Mouse (Mus musculus) left cerebral cortex, postnatal 25 days (tissue): ENCODE measurements around the gene Cntnap3. TPM values are rescaled to one million over a fixed set of nuclear protein-coding genes. Genes with fewer than 3 reads are reported as not detected.
"Not testable (repeated sequence)": the region's sequence is repeated elsewhere in the genome, so short reads cannot be mapped to it uniquely, and the experiment has no call there.

Experiments
- DNase-seq, 2 experiments: peaks; one replicate each; pipeline ENCODE4 v3.0.0; 2022; ENCODE audit warnings: low spot score in 2 of 2, mixed read lengths in 1 of 2
- intact Hi-C: fragments of 180-260 bp; cut with DNase I; formaldehyde crosslinking; loops from one replicate; pipeline ENCODE4 v1.15.1; 2025
- total RNA-seq, 2 experiments: library from RNA; stranded (reverse); gene quantifications; 2 replicates each; pipeline ENCODE4 v1.2.3; 2021

The Cntnap3 gene
- total RNA-seq, result 1 to 10 TPM; 5.0 to 7.7 TPM

DNA sequence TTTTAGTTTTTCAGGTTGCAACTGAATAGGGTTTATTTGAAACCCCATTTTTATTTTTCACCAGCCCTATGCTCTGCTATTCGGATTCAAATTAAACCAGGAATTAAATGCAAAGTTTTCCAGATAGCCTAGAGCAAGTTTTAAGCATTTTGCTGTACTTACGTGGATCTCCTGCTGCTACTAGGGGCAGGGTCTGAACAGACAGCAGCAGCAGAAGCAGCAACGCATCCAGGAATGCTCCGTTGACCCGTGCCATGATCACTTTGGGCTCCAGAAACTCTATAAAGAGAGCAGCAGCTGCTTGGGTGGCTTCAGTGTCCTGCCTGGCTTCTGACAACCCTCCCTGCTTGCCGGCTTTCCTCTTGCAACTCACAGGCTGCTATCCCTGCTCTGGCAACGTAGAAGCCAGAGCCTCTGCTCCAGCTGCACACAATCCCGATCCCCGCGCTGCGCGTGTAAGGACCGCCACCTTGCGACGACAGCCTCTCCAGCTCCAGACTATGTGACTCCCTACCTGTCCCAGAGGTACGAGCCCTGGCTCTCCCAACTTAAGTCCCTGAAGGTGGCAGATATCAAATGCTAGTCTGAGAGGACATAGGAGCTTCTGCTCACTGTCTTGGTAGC is at the start of gene Cntnap3:
TSS of gene Cntnap3 (minus strand) at position 371 of the 624 bp plus-strand sequence.
- intact Hi-C loops, result loop anchor here (2.0 kb wide), 1 partner anchor 455 kb away; no protein-coding TSS in a partner anchor

DNA sequence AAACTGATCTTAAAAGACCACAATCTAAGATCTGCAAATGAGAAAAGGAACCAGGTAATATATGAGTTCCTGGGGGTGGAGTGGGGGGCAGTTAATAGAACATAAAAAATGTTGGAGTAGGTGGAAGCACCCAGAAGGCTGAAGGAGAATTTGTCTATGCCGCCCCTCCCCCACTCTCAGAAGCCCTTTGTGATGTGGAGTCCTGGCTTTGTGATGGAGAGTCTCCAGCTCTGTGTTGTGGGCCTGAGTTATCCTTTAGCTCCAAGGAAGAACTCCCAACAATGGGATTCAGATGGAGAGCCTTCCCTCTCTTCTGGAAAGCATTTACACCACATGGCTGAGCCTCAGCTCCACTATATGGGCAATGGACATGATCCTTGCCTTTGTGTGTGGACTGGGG is 13.4 kb upstream of the Cntnap3 start, which contains the start of gene Spata31:
TSS of gene Spata31 (plus strand) at position 216 of the 400 bp plus-strand sequence.
- intact Hi-C loops, result no loop called here
- no peak for DNase-seq

More for the DNA sequence above, at the start of gene Cntnap3:
- DNase-seq, result peak; percentile 44 to 58

DNA sequence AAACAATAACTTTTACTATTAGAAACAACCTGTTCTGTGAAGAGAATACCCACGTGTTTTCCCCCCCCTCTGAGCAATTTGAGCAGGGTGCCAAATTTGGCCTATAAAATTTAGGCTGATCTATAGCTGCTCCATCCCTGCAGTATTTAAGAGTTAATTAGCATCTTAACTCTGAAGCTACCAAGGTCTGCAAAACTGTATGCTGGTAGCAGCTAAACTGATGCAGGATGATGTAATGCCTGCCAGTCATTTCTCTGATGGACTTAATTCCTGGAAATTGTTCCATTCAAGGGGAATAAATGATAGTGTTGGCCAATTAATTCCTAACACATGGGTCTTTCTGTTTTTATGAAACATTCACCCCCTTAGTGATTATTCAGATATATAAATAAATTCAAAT is 623 bp downstream of the Cntnap3 start:
- no peak for DNase-seq
- intact Hi-C loops, result no loop called here

DNA sequence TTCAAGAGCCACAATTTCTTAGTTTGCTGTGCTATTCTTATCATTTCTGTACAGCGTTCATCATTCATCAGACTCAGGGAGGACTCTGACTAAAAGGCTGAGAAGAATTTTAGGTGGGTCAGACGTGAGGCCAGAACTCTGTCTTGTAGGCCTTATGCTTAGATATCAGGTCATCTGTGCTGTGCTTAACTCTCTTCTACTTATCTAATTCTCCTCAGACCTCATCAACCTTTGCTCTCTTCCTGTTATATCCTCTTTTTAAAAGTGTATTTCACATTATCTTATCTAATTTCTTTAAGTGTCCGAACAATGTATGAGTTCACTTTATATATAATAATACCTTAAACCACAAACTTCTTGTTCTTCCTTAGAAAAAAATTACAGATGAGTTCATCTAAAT is 38.4 kb downstream of the Cntnap3 start:
- no peak for DNase-seq
- intact Hi-C loops, result no loop called here

DNA sequence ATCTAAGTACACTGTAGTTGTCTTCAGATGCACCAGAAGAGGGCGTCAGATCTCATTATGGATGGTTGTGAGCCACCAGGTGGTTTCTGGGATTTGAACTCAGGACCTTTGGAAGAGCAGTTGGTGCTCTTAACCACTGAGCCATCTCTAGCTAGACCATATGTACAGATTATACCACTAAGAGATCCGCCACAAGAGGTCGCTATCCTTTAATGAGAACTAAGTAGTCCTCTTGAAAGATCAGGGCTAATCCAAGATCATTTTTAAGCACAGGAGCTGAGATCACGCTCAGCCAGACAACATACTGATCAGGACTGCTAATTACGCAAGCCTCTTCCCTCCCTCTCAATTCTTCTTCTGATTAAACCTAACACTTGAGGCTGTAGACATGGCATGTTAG is 78.9 kb downstream of the Cntnap3 start:
- not testable (repeated sequence) for DNase-seq

DNA sequence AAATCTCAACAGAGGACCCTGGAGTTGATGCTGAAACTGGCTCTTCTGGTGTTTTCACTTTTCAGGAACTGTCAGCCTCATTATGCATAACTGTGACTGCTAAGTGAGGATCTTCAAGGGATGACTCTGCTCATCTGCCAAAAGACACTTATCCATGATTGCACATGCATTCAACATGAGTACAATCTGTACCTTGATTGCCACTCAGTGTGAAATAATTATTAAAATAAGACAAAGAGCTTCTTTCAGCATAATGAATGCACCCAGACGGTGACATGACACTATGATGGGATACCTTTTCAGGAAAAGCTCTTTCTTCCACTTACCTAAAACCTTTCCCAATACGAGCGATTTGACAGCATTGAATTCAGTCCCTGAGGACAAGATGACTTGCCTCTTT is 158.4 kb downstream of the Cntnap3 start:
- no peak for DNase-seq
- intact Hi-C loops, result no loop called here

More for the DNA sequence above, 78.9 kb downstream of the Cntnap3 start:
- intact Hi-C loops, result not testable (repeated sequence)

DNA sequence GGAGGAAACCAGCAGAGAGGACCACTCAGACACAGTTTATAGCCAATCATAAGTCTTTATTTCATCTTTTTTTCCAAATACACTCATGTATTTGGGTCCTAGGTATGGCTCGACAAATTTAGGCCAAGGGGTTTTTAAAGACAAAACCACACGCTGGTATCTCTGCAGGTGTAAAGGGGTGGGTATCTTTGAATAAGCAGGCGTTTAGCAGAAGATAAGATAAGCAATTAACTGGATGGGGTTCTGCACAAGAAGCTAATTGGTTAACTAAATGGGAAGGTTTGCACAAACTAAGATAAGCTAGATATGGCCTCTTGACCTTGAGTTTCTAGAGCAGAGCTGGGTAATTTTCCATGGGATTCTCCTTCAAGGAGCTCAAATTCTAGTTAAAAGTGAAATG is 171.5 kb downstream of the Cntnap3 start:
- intact Hi-C loops, result no loop called here
- DNase-seq, result no peak

DNA sequence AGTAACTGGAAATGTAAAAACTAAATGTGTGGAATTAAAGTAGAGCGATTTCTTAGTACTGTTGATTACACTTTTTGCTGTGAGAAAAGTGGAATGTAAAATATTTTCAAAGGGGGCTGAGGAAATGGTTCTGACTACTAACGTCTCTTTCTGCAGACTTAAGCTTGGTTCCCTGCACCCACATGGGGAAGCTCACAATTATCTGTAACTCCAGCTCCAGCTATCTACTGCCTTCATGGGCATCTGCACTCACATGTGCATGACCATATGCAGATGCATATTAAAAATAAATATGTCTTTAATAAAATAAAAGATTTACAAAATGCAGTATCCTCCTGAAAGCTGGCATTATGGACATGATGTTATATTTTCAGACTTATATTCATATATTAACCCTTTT is 187.0 kb downstream of the Cntnap3 start:
- intact Hi-C loops, result no loop called here
- no peak for DNase-seq

DNA sequence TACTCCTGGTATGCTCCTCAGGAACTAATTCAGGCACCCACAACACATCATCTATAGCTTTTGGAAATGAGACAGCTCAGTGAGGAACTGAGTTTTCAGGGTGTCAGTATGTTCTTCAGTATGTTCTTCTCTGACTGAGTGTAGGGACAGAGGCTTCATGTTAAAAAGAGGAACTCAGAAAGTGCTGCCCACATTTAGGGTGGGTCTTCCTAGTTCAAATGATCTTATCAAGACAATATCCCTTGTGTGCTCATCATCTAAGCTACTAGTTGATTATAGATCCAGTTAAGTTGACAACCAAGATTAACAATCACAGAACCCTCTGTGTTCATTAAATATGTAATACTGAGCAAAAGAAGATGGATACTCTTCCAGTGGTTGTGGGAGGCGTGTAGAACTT is 211.3 kb downstream of the Cntnap3 start:
- no peak for DNase-seq
- intact Hi-C loops, result no loop called here

Other genes with a start within 250 kb of the Cntnap3 start
- gene Spata31, start 13.5 kb upstream of the Cntnap3 start, total RNA-seq, result not detected
- not detected for gene Spata31d1c, start 129.1 kb upstream of the Cntnap3 start, total RNA-seq
- gene Prss47, start 148.8 kb upstream of the Cntnap3 start, total RNA-seq, result not detected
- 10 to 100 TPM; 45.0 to 48.0 TPM for gene Mfsd14b, start 209.0 kb upstream of the Cntnap3 start, total RNA-seq
- gene Olfr465-ps1, start 234.1 kb upstream of the Cntnap3 start, total RNA-seq, result not detected
- gene Olfr466, start 246.3 kb upstream of the Cntnap3 start, total RNA-seq, result not detected